Mouse (Mus musculus) Patski (cell line): Measurements from ENCODE around the gene Rxrb. TPM values are rescaled to one million over a fixed set of nuclear protein-coding genes. Genes with fewer than 3 reads are reported as not detected.

Experiments
- ATAC-seq: fragments of 100-300 bp; one replicate; pipeline ENCODE4 v1.8.0; 2021
- CTCF ChIA-PET: fragments of 350-600 bp; sonication (Branson Sonifier 250); formaldehyde crosslinking; loops from one replicate; lab custom pipeline; 2022; ENCODE audit warnings: inconsistent platforms; lab: Charles Lee
- POLR2A ChIA-PET: fragments of 350-600 bp; sonication (Branson Sonifier 250); formaldehyde crosslinking; loops from one replicate; lab custom pipeline; 2022; ENCODE audit warnings: antibody characterized with exemption, inconsistent platforms; lab: Charles Lee
- DNase-seq: peaks from one replicate; pipeline ENCODE4 v3.0.0-alpha.2; 2011; ENCODE audit warnings: low read depth, low spot score
- H3K27me3 ChIP-seq: fragments of 371-371 bp; one replicate; pipeline ENCODE4 v1.5.1; 2021
- CTCF ChIP-seq: fragments of 100-300 bp; IDR thresholded peaks from one replicate; pipeline ENCODE4 v1.5.1; 2021
- in situ Hi-C: fragments of 300-500 bp; cut with MboI; formaldehyde crosslinking; loops from 3 replicates; pipeline ENCODE4 v1.11.1; 2018; ENCODE audit warnings: low pct_unique_long_range_greater_than_20kb, mixed read lengths
- polyA plus RNA-seq: library from polyadenylated mRNA; unstranded; gene quantifications from one replicate; pipeline ENCODE4 v1.2.3, GENCODE M21; 2021

Gene Rxrb
- polyA plus RNA-seq, 1 experiment from 2014 or later, result 57.1 TPM

DNA sequence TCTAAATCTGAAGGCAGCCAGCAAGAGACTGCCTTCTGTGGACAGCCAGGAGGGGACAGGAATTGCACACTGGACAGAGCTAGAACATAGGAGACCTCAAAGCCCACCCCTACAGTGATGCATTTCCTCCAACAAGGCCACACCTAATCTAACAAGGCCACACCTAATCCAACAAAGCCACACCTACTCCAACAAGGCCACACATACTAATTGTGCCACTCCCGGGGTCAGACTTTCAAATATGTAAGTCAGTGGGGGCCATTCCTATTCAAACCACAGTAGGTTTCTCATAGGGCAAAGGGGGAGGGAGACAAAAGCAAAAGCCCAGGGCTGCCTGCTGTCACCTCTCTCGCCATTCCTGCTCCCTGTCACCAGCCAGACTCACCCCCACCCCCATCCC lies 55.8 kb downstream of the Rxrb start:
- TF ChIP-seq CTCF, result no peak
- ATAC-seq (no peak), DNase-seq (no peak)
- ChIA-PET POLR2A (no interaction called here), CTCF (interaction anchor here (2.3 kb wide), 1 partner anchor 9 kb away, joined by 8 read pairs; no protein-coding TSS in a partner anchor)
- H3K27me3 ChIP-seq, result peaks cover 3% of the 10 kb centered on the region
- in situ Hi-C loops, result no loop called here

Other genes with a start within 250 kb of the Rxrb start
- 1.8 TPM for gene Angptl4, start 250.0 kb upstream of the Rxrb start, polyA plus RNA-seq
- 4.1 TPM for gene Kank3, start 221.3 kb upstream of the Rxrb start, polyA plus RNA-seq
- gene Rps28, start 207.2 kb upstream of the Rxrb start, polyA plus RNA-seq, result 1,207 TPM
- 361 TPM for gene Ndufa7, start 207.2 kb upstream of the Rxrb start, polyA plus RNA-seq
- gene Cd320, start 188.7 kb upstream of the Rxrb start, polyA plus RNA-seq, result 43.1 TPM
- gene Gm7029, start 158.0 kb upstream of the Rxrb start, polyA plus RNA-seq, result not detected
- gene Kifc1, start 141.2 kb upstream of the Rxrb start, polyA plus RNA-seq, result 54.0 TPM
- gene Platr17, start 126.7 kb upstream of the Rxrb start, polyA plus RNA-seq, result not detected
- 37.4 TPM for gene Daxx, start 122.4 kb upstream of the Rxrb start, polyA plus RNA-seq
- 155 TPM for gene Tapbp, start 115.9 kb upstream of the Rxrb start, polyA plus RNA-seq
- 30.7 TPM for gene Zbtb22, start 115.9 kb upstream of the Rxrb start, polyA plus RNA-seq
- 59.6 TPM for gene Rgl2, start 102.3 kb upstream of the Rxrb start, polyA plus RNA-seq
- gene Pfdn6, start 91.5 kb upstream of the Rxrb start, polyA plus RNA-seq, result 115 TPM
- 35.8 TPM for gene Wdr46, start 91.2 kb upstream of the Rxrb start, polyA plus RNA-seq
- 2.8 TPM for gene B3galt4, start 80.3 kb upstream of the Rxrb start, polyA plus RNA-seq
- gene Vps52, start 76.0 kb upstream of the Rxrb start, polyA plus RNA-seq, result 56.9 TPM
- 1,854 TPM for gene Rps18, start 75.8 kb upstream of the Rxrb start, polyA plus RNA-seq
- gene H2-K1, start 31.5 kb upstream of the Rxrb start, polyA plus RNA-seq, result 79.5 TPM
- gene Ring1, start 7.1 kb upstream of the Rxrb start, polyA plus RNA-seq, result 31.1 TPM
- 49.3 TPM for gene H2-Ke6, start 3.8 kb upstream of the Rxrb start, polyA plus RNA-seq
- gene Slc39a7, start 130 bp upstream of the Rxrb start, polyA plus RNA-seq, result 189 TPM
- gene Col11a2, start 7.6 kb downstream of the Rxrb start, polyA plus RNA-seq, result 0.60 TPM
- gene H2-Oa, start 60.5 kb downstream of the Rxrb start, polyA plus RNA-seq, result not detected
- 17.1 TPM for gene H2-DMa, start 87.7 kb downstream of the Rxrb start, polyA plus RNA-seq
- 239 TPM for gene Brd2, start 90.8 kb downstream of the Rxrb start, polyA plus RNA-seq
- 8.2 TPM for gene H2-DMb2, start 111.5 kb downstream of the Rxrb start, polyA plus RNA-seq
- 36.6 TPM for gene H2-DMb1, start 121.3 kb downstream of the Rxrb start, polyA plus RNA-seq
- 7.0 TPM for gene Tap1, start 155.7 kb downstream of the Rxrb start, polyA plus RNA-seq
- gene Psmb9, start 156.0 kb downstream of the Rxrb start, polyA plus RNA-seq, result 1.3 TPM
- gene Psmb8, start 165.9 kb downstream of the Rxrb start, polyA plus RNA-seq, result 18.7 TPM
- gene Tap2, start 171.7 kb downstream of the Rxrb start, polyA plus RNA-seq, result 38.2 TPM
- not detected for gene H2-Ob, start 207.1 kb downstream of the Rxrb start, polyA plus RNA-seq
- 0.09 TPM for gene H2-Ab1, start 225.9 kb downstream of the Rxrb start, polyA plus RNA-seq